Mouse (Mus musculus) olfactory bulb, adult 2 months (tissue): Measurements from ENCODE around the gene Acsbg1. TPM values are rescaled to one million over a fixed set of nuclear protein-coding genes. Genes with fewer than 3 reads are reported as not detected.
A peak's percentile ranks its signal among the peaks of the same experiment; 100 is the strongest.

Experiments
- H3K27ac ChIP-seq: fragments of 200-500 bp; 2 replicates; pipeline ENCODE4 v1.5.1; 2012; ENCODE audit warnings: low read depth, low read length; ENCODE audit not compliant: insufficient read depth
- H3K4me1 ChIP-seq: fragments of 200-500 bp; 2 replicates; pipeline ENCODE4 v1.6.1; 2012; ENCODE audit warnings: low read length; ENCODE audit not compliant: control insufficient read depth, insufficient read depth
- H3K4me3 ChIP-seq: fragments of 200-500 bp; 2 replicates; pipeline ENCODE4 v1.5.1; 2012; ENCODE audit warnings: mild to moderate bottlenecking, low read depth, low read length, moderate library complexity; ENCODE audit not compliant: insufficient read depth
- CTCF ChIP-seq: fragments of 200-500 bp; IDR thresholded peaks from 2 replicates; pipeline ENCODE4 v1.5.1; 2012; ENCODE audit warnings: low read depth, mild to moderate bottlenecking, low read length, moderate library complexity; ENCODE audit not compliant: insufficient read depth
- POLR2A ChIP-seq: fragments of 200-500 bp; IDR thresholded peaks from 2 replicates; pipeline ENCODE4 v1.6.1; 2012; ENCODE audit warnings: mild to moderate bottlenecking, low read depth, low read length, moderate library complexity; ENCODE audit not compliant: insufficient read depth
- WGBS: fragments of 180-500 bp; shearing (Covaris S2); methylation state at CpG from one replicate; pipeline ENCODE4 v1.1.7; 2018; 5-methylcytosine and 5-hydroxymethylcytosine counted together
- polyA plus RNA-seq: library from polyadenylated mRNA; stranded (reverse); fragments of >200 nt; gene quantifications from 2 replicates; pipeline ENCODE4 v1.2.4, GENCODE M21; 2012; ENCODE audit warnings: low replicate concordance; ENCODE audit not compliant: missing spikeins, insufficient read depth, insufficient read length

Gene Acsbg1
- 141 TPM in 1 of 2 replicates, not detected in the other for polyA plus RNA-seq

GRCm38 (mm10) chr9:54661605-54662377, at the start of gene Acsbg1:
Gene Acsbg1 (minus strand): TSS chr9:54661870.
- Histone ChIP-seq H3K4me1 (peaks cover 3% of the 10 kb centered on the region), H3K4me3 (peak within 1 kb of the TSS; percentile 27), H3K27ac (peak within 1 kb of the TSS; percentile 20)
- 28% methylated on average over 10 of the region's 10 CpGs for WGBS
- TF ChIP-seq POLR2A (no peak), CTCF (no peak)

GRCm38 (mm10) chr9:54708085-54708484, 46.4 kb upstream of the Acsbg1 start:
- TF ChIP-seq CTCF (no peak), POLR2A (no peak)
- peaks cover 10% of the 10 kb centered on the region for H3K4me1 ChIP-seq
- no peak overlapping the region for H3K4me3 ChIP-seq
- no peak overlapping the region for H3K27ac ChIP-seq
- WGBS, result 87% methylated on average over 5 of the region's 5 CpGs

GRCm38 (mm10) chr9:54707288-54707999, 45.8 kb upstream of the Acsbg1 start:
- no peak overlapping the region for H3K4me3 ChIP-seq
- H3K27ac ChIP-seq, result no peak overlapping the region
- WGBS, result 49% methylated on average over 8 of the region's 8 CpGs
- H3K4me1 ChIP-seq, result peaks cover 10% of the 10 kb centered on the region
- TF ChIP-seq CTCF, result no peak
- TF ChIP-seq POLR2A, result no peak

- no peak for TF ChIP-seq POLR2A
- no peak for TF ChIP-seq CTCF
- Histone ChIP-seq H3K27ac (no peak overlapping the region), H3K4me1 (peaks cover 12% of the 10 kb centered on the region), H3K4me3 (no peak overlapping the region)
- WGBS, result 41% methylated on average over 1 of the region's 1 CpGs
Observed at GRCm38 (mm10) chr9:54705561-54705960, 43.9 kb upstream of the Acsbg1 start.

GRCm38 (mm10) chr9:54704361-54704760, 42.7 kb upstream of the Acsbg1 start:
- Histone ChIP-seq H3K4me3 (no peak overlapping the region), H3K4me1 (peaks cover 13% of the 10 kb centered on the region), H3K27ac (no peak overlapping the region)
- WGBS, result 72% methylated on average over 5 of the region's 5 CpGs
- no peak for TF ChIP-seq CTCF
- TF ChIP-seq POLR2A, result no peak

GRCm38 (mm10) chr9:54702581-54702980, 40.9 kb upstream of the Acsbg1 start:
- WGBS, result 75% methylated on average over 2 of the region's 2 CpGs
- H3K27ac ChIP-seq, result no peak overlapping the region
- TF ChIP-seq POLR2A (no peak), CTCF (no peak)
- peaks cover 14% of the 10 kb centered on the region for H3K4me1 ChIP-seq
- H3K4me3 ChIP-seq, result no peak overlapping the region

- H3K4me3 ChIP-seq, result peak overlapping the region; percentile 14; the same call in 1 of the 2 replicates
- WGBS, result 70% methylated on average over 7 of the region's 7 CpGs
- H3K4me1 ChIP-seq, result peaks cover 14% of the 10 kb centered on the region
- no peak overlapping the region for H3K27ac ChIP-seq
- TF ChIP-seq POLR2A, result no peak
- TF ChIP-seq CTCF, result no peak
Observed at GRCm38 (mm10) chr9:54700746-54701145, 39.1 kb upstream of the Acsbg1 start.

- Histone ChIP-seq H3K27ac (peak overlapping the region; percentile 63), H3K4me3 (peak overlapping the region; percentile 90), H3K4me1 (peaks cover 14% of the 10 kb centered on the region)
- WGBS, result 12% methylated on average over 9 of the region's 9 CpGs
- TF ChIP-seq CTCF, result no peak
- no peak for TF ChIP-seq POLR2A
Observed at GRCm38 (mm10) chr9:54700174-54700475, 38.5 kb upstream of the Acsbg1 start.

- Histone ChIP-seq H3K4me3 (peak overlapping the region; percentile 90), H3K27ac (peak overlapping the region; percentile 63), H3K4me1 (peaks cover 13% of the 10 kb centered on the region)
- WGBS, result under 1% methylated on average over 92 of the region's 92 CpGs
- TF ChIP-seq POLR2A (peak; percentile 99), CTCF (no peak)
Observed at GRCm38 (mm10) chr9:54699345-54700173, 37.9 kb upstream of the Acsbg1 start.
